Mouse (Mus musculus): ENCODE measurements at regions not wholly inside any gene's neighbourhood (a gene's known extent, or its start where the extent isn't known, plus 50 kb on each side); places are given as distances from the start of the nearest gene placed in this dataset.

- TF ChIP-seq CTCF (conservative IDR thresholded peaks at IDR 0.05; ENCODE audit: low read length) (no peak), NANOG (IDR thresholded peaks at IDR 0.05; ENCODE audit: borderline replicate concordance, low read length) (no peak), POU5F1 (IDR thresholded peaks at IDR 0.05; ENCODE audit: borderline replicate concordance, low read length) (no peak)
Measured at GRCm38 (mm10) chr17:15195819-15196218, 154.5 kb upstream of the Gm3448 start.
